Mouse (Mus musculus) limb, embryonic 11.5 days (tissue): ENCODE data around the gene Lmtk3. TPM values are rescaled to one million over a fixed set of nuclear protein-coding genes. Genes with fewer than 3 reads are reported as not detected.

Experiments used
- ATAC-seq: fragments of 200-750 bp; cut with Nextera tagmentation; 2 replicates; pipeline ENCODE4 v1.8.0; 2017; ENCODE audit warnings: low read depth; ENCODE audit not compliant: insufficient number of reproducible peaks, low FRiP score, low TSS enrichment
- DNase-seq: peaks from one replicate; pipeline ENCODE4 v3.0.0-alpha.2; 2015; ENCODE audit warnings: low spot score
- H3K27ac ChIP-seq: fragments of 300-500 bp; sonication (generic); replicated peaks from 2 replicates; pipeline ENCODE4 v1.5.1; 2014; ENCODE audit warnings: low read depth, mild to moderate bottlenecking, low read length
- H3K27me3 ChIP-seq: fragments of 300-500 bp; sonication (generic); 2 replicates; pipeline ENCODE4 v1.6.1; 2014; ENCODE audit warnings: mild to moderate bottlenecking, low read length, mixed read lengths; ENCODE audit not compliant: control insufficient read depth, insufficient read depth
- H3K36me3 ChIP-seq: fragments of 300-500 bp; sonication (generic); 2 replicates; pipeline ENCODE4 v1.6.1; 2014; ENCODE audit warnings: mild to moderate bottlenecking, low read length, moderate library complexity, mixed read lengths; ENCODE audit not compliant: control insufficient read depth, insufficient read depth
- H3K4me1 ChIP-seq: fragments of 300-500 bp; sonication (generic); 2 replicates; pipeline ENCODE4 v1.6.1; 2014; ENCODE audit warnings: low read length, mixed read lengths; ENCODE audit not compliant: control insufficient read depth, insufficient read depth
- H3K4me2 ChIP-seq: fragments of 300-500 bp; sonication (generic); 2 replicates; pipeline ENCODE4 v1.6.1; 2014; ENCODE audit warnings: low read depth, mild to moderate bottlenecking, moderate library complexity; ENCODE audit not compliant: severe bottlenecking
- H3K4me3 ChIP-seq: fragments of 300-500 bp; sonication (generic); 2 replicates; pipeline ENCODE4 v1.5.1; 2014; ENCODE audit warnings: low read depth, low read length
- H3K9ac ChIP-seq: fragments of 300-500 bp; sonication (generic); 2 replicates; pipeline ENCODE4 v1.6.1; 2014; ENCODE audit warnings: mild to moderate bottlenecking, low read length
- H3K9me3 ChIP-seq: fragments of 300-500 bp; sonication (generic); 2 replicates; pipeline ENCODE4 v1.6.1; 2016; ENCODE audit warnings: low read length; ENCODE audit not compliant: control insufficient read depth
- WGBS: fragments of 180-500 bp; shearing (Covaris S2); extraction: QIAGEN DNeasy Blood & Tissue Kit; methylation state at CpG from one replicate; pipeline ENCODE4 v1.1.7; 2014; 5-methylcytosine and 5-hydroxymethylcytosine counted together
- polyA plus RNA-seq: library from polyadenylated mRNA; unstranded; fragments of >200 nt; fragmentation: Nextera tagmentation; extraction: Ambion mirVana; gene quantifications from 2 replicates; pipeline ENCODE4 v1.2.1, GENCODE M21; 2014

Lmtk3 gene
- polyA plus RNA-seq, 1 experiment from 2014 or later = 3.6 TPM

DNA sequence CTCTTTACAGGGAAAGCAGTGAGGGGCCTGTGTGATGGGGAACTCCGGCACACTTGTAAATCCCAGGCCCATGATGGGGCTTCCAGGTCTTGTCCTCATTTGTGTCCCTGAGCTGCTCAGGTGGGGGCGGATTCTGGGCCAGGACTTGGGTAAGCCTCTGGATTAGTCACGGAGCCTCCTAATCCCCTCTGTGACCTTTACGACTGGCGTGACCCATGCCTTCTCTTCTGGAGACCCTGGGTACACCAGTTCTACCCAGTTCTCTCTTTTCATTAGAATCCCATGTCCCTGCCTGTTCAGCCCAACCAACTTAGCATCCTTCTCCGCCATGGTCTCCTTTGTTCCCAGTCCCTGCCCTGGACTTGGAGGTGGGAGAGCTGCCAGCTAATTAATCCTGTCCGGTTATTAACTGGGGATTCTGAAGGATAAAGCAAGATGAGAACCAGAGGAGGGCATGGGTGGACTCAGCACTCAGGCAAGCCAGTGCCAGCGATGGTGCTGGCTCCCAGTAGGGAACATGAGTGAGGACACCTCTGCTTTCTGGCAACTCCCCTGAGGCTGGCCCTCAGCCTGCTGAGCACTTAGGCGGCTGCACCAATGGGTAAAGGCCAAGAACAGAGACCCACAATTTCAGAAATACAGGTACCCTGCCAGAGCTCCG, 31.9 kb downstream of the Lmtk3 start:
- DNase-seq = no peak
- H3K27me3 ChIP-seq = no peaks in the 10 kb centered on the region
- 0 out of 2 replicates have a peak overlapping the region, but pooled peaks have one; percentile 84 for H3K4me3 ChIP-seq
- no peak overlapping the region for H3K27ac ChIP-seq
- no peak overlapping the region for H3K9ac ChIP-seq
- WGBS = 56% methylated on average over 10 of the region's 10 CpGs
- peaks cover 20% of the 10 kb centered on the region; the same call in 1 of the 2 replicates for H3K36me3 ChIP-seq
- ATAC-seq = no peak
- H3K9me3 ChIP-seq = no peaks in the 10 kb centered on the region
- no peak overlapping the region; the same call in 1 of the 2 replicates for H3K4me2 ChIP-seq
- peaks cover 17% of the 10 kb centered on the region for H3K4me1 ChIP-seq

DNA sequence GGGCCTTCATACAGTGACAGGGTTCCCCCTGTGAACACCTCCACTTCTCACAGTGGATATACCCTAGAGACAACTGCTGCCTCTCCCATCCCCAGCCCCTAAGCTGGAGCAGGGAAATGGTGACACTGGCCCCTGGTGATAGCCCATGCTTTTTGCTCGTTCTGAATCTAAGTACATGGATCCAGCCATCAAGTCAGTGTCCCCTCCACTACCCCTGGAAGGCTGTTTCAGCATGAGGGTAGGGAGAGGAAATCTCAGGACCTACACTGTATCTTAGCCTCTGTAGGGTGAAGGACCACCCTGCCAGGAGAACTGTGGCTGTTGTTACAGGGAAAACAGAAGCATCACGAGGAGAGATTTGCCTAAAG, 32.4 kb downstream of the Lmtk3 start:
- Histone ChIP-seq H3K27me3 (no peaks in the 10 kb centered on the region), H3K27ac (no peak overlapping the region), H3K4me1 (peaks cover 17% of the 10 kb centered on the region), H3K9ac (no peak overlapping the region), H3K4me2 (no peak overlapping the region), H3K36me3 (peaks cover 15% of the 10 kb centered on the region; the same call in 1 of the 2 replicates), H3K4me3 (no peak overlapping the region), H3K9me3 (no peaks in the 10 kb centered on the region)
- no peak for ATAC-seq
- no peak for DNase-seq
- WGBS = 56% methylated on average over 2 of the region's 2 CpGs

DNA sequence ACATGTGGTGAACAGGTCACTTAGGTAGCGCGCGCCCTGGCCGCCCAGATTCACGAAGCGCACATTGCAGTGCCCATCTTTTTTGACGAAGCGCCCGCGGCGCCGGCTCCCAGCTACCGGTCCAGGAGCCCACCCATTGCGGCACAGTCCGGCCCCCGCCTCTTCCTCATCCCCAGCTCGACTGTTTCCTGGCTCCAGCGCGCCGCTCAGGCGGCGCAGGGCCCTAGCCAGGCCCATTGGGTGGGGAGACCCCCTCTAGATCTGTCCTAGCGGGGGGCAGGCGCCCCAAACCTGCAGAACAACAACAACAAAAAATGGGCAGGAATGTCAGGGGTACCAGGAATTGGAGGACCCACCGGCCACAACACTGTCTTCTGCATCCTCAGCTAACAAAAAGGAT, 36.3 kb downstream of the Lmtk3 start:
- Histone ChIP-seq H3K9me3 (no peaks in the 10 kb centered on the region), H3K27me3 (no peaks in the 10 kb centered on the region), H3K9ac (peak overlapping the region; percentile 40), H3K4me1 (peaks cover 8% of the 10 kb centered on the region), H3K36me3 (peaks cover 5% of the 10 kb centered on the region), H3K4me3 (peak overlapping the region; percentile 8; the same call in 1 of the 2 replicates), H3K27ac (no peak overlapping the region), H3K4me2 (peak overlapping the region; percentile 27; the same call in 1 of the 2 replicates)
- DNase-seq = no peak
- 9% methylated on average over 25 of the region's 25 CpGs for WGBS
- ATAC-seq = no peak

DNA sequence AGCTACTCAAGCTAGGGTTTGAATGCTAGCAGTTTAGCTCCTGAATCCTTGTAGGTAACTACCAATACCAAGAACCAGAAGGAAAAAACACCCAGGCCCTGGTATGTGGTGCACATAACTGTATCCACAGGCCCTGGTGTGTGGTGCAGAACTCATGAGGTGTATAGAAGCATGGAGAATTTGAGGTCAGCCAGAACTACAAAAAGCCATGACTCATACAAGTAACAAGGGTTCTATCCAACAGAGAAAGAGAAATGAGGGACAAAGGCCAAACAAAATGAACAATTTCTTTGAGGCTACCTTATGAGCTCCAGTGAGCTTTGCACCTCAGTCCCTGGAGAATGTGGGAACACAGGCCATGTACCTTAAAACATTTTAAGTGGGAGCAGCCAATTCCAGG, 37.4 kb downstream of the Lmtk3 start:
- H3K9ac ChIP-seq = no peak overlapping the region
- H3K9me3 ChIP-seq = no peaks in the 10 kb centered on the region
- H3K4me2 ChIP-seq = no peak overlapping the region
- DNase-seq (no peak), ATAC-seq (no peak)
- no peak overlapping the region for H3K27ac ChIP-seq
- peaks cover 13% of the 10 kb centered on the region for H3K36me3 ChIP-seq
- H3K4me3 ChIP-seq = no peak overlapping the region
- no peaks in the 10 kb centered on the region for H3K4me1 ChIP-seq
- H3K27me3 ChIP-seq = no peaks in the 10 kb centered on the region

DNA sequence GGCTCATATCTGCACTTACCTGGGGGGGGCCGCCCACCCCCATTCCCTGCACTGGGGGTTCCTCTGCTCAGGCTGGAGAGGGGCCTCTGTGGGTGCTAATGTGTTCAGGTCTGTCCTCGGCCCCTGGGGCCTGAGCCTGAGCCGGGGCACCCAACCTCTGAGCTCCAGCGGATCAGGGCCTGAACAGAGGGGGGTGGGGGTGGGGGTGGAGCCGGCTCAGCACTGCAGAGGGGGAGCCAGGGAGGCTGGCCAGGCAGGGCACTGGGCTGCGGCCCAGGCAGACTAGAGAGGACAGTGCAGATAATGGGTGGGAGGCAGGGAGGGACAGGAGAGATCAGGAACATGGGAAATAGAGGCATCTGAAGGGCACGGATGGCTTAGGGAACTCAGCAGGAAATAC, 41.1 kb downstream of the Lmtk3 start, which contains the start of gene Kcnj14:
Gene Kcnj14, minus strand, starts transcription at position 185 of the 400 bp plus-strand sequence.
- Histone ChIP-seq H3K9ac (no peak within 1 kb of the TSS), H3K36me3 (peaks cover 27% of the 10 kb centered on the region), H3K27ac (no peak within 1 kb of the TSS), H3K4me1 (peaks cover under 1% of the 10 kb centered on the region; the same call in 1 of the 2 replicates), H3K4me2 (no peak within 1 kb of the TSS), H3K9me3 (no peaks in the 10 kb centered on the region), H3K4me3 (no peak within 1 kb of the TSS), H3K27me3 (no peaks in the 10 kb centered on the region)
- 67% methylated on average over 7 of the region's 7 CpGs for WGBS
- DNase-seq (no peak), ATAC-seq (no peak)

DNA sequence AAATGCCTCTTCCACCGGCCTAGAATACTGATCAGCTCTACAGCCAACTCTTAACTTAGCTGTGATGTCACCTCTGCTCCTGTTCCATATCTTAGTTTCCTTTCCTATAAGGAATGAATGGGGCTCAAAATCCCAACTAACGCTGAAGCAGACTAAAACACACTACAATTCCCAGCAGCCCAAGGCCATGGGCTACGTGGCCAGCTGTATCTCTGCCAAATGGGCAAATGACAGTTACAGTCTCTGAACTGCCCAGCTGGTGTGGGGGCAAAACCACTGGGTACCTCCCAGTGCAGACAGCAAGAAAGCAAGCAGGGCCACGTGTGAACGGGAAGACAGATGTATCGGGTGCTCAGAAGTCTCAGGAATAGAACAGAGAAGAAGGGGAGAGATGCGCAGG, 43.1 kb downstream of the Lmtk3 start:
- Histone ChIP-seq H3K27ac (no peak overlapping the region), H3K27me3 (peaks cover 6% of the 10 kb centered on the region), H3K36me3 (peaks cover 27% of the 10 kb centered on the region), H3K4me2 (no peak overlapping the region), H3K4me3 (no peak overlapping the region), H3K4me1 (peaks cover 6% of the 10 kb centered on the region), H3K9me3 (no peaks in the 10 kb centered on the region), H3K9ac (no peak overlapping the region)
- DNase-seq (no peak), ATAC-seq (no peak)
- WGBS = 93% methylated on average over 7 of the region's 7 CpGs

DNA sequence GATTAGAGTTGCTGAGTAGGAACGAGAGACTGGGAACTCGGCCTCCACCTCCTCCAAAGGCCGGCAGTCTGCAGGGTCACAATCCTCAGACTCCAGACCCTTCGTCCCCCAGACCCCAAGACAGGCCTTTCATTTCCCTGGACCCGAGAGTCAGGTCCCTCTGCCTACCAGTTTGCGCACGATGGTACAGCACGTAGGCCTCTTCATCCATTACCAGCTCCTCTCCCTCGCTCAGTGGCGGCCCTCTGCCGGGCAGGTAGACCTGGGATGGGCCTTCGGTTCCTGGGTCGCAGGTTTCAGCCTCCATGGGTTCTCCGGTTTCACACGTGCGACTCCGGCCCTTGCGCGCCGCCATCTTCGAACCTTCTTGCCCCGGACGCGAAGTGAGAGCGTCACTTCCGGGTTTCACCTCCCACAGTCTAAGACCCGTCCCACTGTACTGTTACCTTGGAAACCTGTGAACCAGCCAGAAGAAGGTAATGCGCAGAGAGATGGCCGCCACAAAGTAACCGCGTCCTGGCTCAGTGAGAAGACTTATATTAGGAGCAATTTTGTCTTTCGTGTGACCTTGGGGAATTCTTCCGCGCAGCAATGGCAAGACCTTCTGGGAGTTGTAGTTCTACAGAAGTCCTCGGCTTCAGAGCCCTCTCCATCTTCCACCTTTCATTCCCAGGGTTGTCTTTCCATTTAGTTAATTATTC, 47.0 kb downstream of the Lmtk3 start, which contains the start of gene Grwd1:
Gene Grwd1, minus strand, starts transcription at position 518 of the 701 bp plus-strand sequence.
- no peaks in the 10 kb centered on the region; the same call in 1 of the 2 replicates for H3K9me3 ChIP-seq
- ATAC-seq = peak; percentile 78; the same call in 1 of the 2 replicates

DNA sequence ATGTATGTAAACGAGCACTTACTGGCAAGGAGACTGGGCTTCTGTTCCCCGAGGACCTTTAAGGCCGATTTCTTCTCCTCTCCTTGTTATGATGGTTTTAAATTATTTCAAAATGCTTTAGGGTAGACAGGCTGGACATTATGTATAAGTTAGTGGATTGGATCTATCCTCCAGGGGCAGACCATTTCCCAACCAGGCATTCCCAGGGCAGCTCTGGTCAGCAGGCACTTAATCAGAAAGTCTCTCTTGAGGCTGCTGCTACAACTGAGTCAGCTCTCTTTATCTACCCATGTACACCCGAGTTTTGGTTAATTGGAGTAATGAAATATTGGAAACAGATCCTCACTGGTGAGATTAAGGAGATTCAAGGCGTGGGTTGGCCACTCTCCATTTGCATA, 47.6 kb downstream of the Lmtk3 start:
- peaks cover 46% of the 10 kb centered on the region for H3K27me3 ChIP-seq
- no peak overlapping the region for H3K27ac ChIP-seq
- H3K4me2 ChIP-seq = peak overlapping the region; percentile 66
- no peaks in the 10 kb centered on the region; the same call in 1 of the 2 replicates for H3K9me3 ChIP-seq
- H3K4me1 ChIP-seq = peaks cover 12% of the 10 kb centered on the region
- no peak for ATAC-seq
- no peak for DNase-seq
- peak overlapping the region; percentile 95 for H3K4me3 ChIP-seq
- H3K36me3 ChIP-seq = peaks cover 13% of the 10 kb centered on the region; the same call in 1 of the 2 replicates
- H3K9ac ChIP-seq = no peak overlapping the region
- WGBS = 21% methylated on average over 5 of the region's 5 CpGs

More for the DNA sequence above, 47.0 kb downstream of the Lmtk3 start, which contains the start of gene Grwd1:
- Histone ChIP-seq H3K27ac (no peak within 1 kb of the TSS), H3K4me3 (peak within 1 kb of the TSS; percentile 95), H3K36me3 (peaks cover 17% of the 10 kb centered on the region; the same call in 1 of the 2 replicates), H3K9ac (peak within 1 kb of the TSS; percentile 68), H3K27me3 (peaks cover 44% of the 10 kb centered on the region), H3K4me1 (peaks cover 12% of the 10 kb centered on the region), H3K4me2 (peak within 1 kb of the TSS; percentile 66)
- WGBS = under 1% methylated on average over 35 of the region's 35 CpGs
- DNase-seq = peak; percentile 91
